Mouse (Mus musculus) embryonic facial prominence, embryonic 11.5 days (tissue): ENCODE results near the gene Dydc2. TPM values are rescaled to one million over a fixed set of nuclear protein-coding genes. Genes with fewer than 3 reads are reported as not detected.

Source experiments
- ATAC-seq: fragments of 200-750 bp; cut with Nextera tagmentation; replicated peaks from 2 replicates; pipeline ENCODE4 v1.8.0; 2017; ENCODE audit warnings: low read depth; ENCODE audit not compliant: insufficient number of reproducible peaks, low FRiP score, low TSS enrichment
- DNase-seq: peaks from one replicate; pipeline ENCODE4 v3.0.0-alpha.2; 2015; ENCODE audit warnings: low spot score
- H3K27ac ChIP-seq: fragments of 300-500 bp; sonication (generic); replicated peaks from 2 replicates; pipeline ENCODE4 v1.5.1; 2014; ENCODE audit warnings: mild to moderate bottlenecking, low read depth, low read length, control low read depth
- H3K27me3 ChIP-seq: fragments of 300-500 bp; sonication (generic); 2 replicates; pipeline ENCODE4 v1.6.1; 2014; ENCODE audit warnings: mild to moderate bottlenecking, low read length, moderate library complexity, mixed read lengths; ENCODE audit not compliant: control insufficient read depth, insufficient read depth
- H3K36me3 ChIP-seq: fragments of 300-500 bp; sonication (generic); replicated peaks from 2 replicates; pipeline ENCODE4 v1.6.1; 2014; ENCODE audit warnings: low read depth, mild to moderate bottlenecking, low read length, moderate library complexity, mixed read lengths; ENCODE audit not compliant: control insufficient read depth, insufficient read depth
- H3K4me1 ChIP-seq: fragments of 300-500 bp; sonication (generic); 2 replicates; pipeline ENCODE4 v1.6.1; 2014; ENCODE audit warnings: low read length, mixed read lengths; ENCODE audit not compliant: control insufficient read depth, insufficient read depth
- H3K4me2 ChIP-seq: fragments of 300-500 bp; sonication (generic); 2 replicates; pipeline ENCODE4 v1.6.1; 2014; ENCODE audit warnings: low read depth, mild to moderate bottlenecking, control low read depth, low read length, moderate library complexity
- H3K4me3 ChIP-seq: fragments of 300-500 bp; sonication (generic); 2 replicates; pipeline ENCODE4 v1.5.1; 2014; ENCODE audit warnings: low read depth, low read length, control low read depth
- H3K9ac ChIP-seq: fragments of 300-500 bp; sonication (generic); replicated peaks from 2 replicates; pipeline ENCODE4 v1.6.1; 2014; ENCODE audit warnings: mild to moderate bottlenecking, control low read depth, low read length
- H3K9me3 ChIP-seq: fragments of 300-500 bp; sonication (generic); replicated peaks from 2 replicates; pipeline ENCODE4 v1.6.1; 2016; ENCODE audit warnings: mild to moderate bottlenecking, low read length, inconsistent platforms, mixed read lengths; ENCODE audit not compliant: control insufficient read depth
- WGBS: fragments of 180-500 bp; shearing (Covaris S2); extraction: QIAGEN DNeasy Blood & Tissue Kit; methylation state at CpG from one replicate; pipeline ENCODE4 v1.1.7; 2014; 5-methylcytosine and 5-hydroxymethylcytosine counted together
- polyA plus RNA-seq: library from polyadenylated mRNA; unstranded; fragments of >200 nt; fragmentation: Nextera tagmentation; extraction: Ambion mirVana; gene quantifications from 2 replicates; pipeline ENCODE4 v1.2.1, GENCODE M21; 2014

Dydc2 gene
- polyA plus RNA-seq, 1 experiment from 2014 or later = not detected

- DNase-seq (no peak), ATAC-seq (no peak)
- no peaks in the 10 kb centered on the region for H3K9me3 ChIP-seq
- H3K27ac ChIP-seq = no peak overlapping the region
- H3K36me3 ChIP-seq = no peaks in the 10 kb centered on the region
- H3K27me3 ChIP-seq = no peaks in the 10 kb centered on the region
- H3K4me1 ChIP-seq = no peaks in the 10 kb centered on the region
- no peak overlapping the region for H3K9ac ChIP-seq
- H3K4me3 ChIP-seq = no peak overlapping the region
- WGBS = 95% methylated on average over 1 of the region's 1 CpGs
- no peak overlapping the region for H3K4me2 ChIP-seq
Measured at GRCm38 (mm10) chr14:41098726-41099125, 29.7 kb upstream of the Dydc2 start.

GRCm38 (mm10) chr14:41096296-41096860, 27.4 kb upstream of the Dydc2 start:
- no peak overlapping the region for H3K9ac ChIP-seq
- H3K36me3 ChIP-seq = no peaks in the 10 kb centered on the region
- H3K9me3 ChIP-seq = no peaks in the 10 kb centered on the region
- H3K4me2 ChIP-seq = no peak overlapping the region
- H3K4me3 ChIP-seq = no peak overlapping the region
- no peak for DNase-seq
- no peak overlapping the region for H3K27ac ChIP-seq
- ATAC-seq = no peak
- 84% methylated on average over 3 of the region's 3 CpGs for WGBS
- no peaks in the 10 kb centered on the region for H3K27me3 ChIP-seq
- H3K4me1 ChIP-seq = no peaks in the 10 kb centered on the region

- Histone ChIP-seq H3K9me3 (no peaks in the 10 kb centered on the region), H3K9ac (no peak overlapping the region), H3K36me3 (no peaks in the 10 kb centered on the region), H3K4me2 (no peak overlapping the region), H3K4me1 (no peaks in the 10 kb centered on the region), H3K4me3 (no peak overlapping the region), H3K27ac (no peak overlapping the region), H3K27me3 (no peaks in the 10 kb centered on the region)
- WGBS = 54% methylated on average over 1 of the region's 1 CpGs
- DNase-seq = peak; percentile 10
- no peak for ATAC-seq
Measured at GRCm38 (mm10) chr14:41094114-41094513, 25.1 kb upstream of the Dydc2 start.

GRCm38 (mm10) chr14:41090777-41091176, 21.8 kb upstream of the Dydc2 start:
- DNase-seq (peak; percentile 48), ATAC-seq (no peak)
- H3K4me1 ChIP-seq = no peaks in the 10 kb centered on the region
- no peak overlapping the region for H3K27ac ChIP-seq
- H3K27me3 ChIP-seq = no peaks in the 10 kb centered on the region
- H3K4me3 ChIP-seq = no peak overlapping the region
- H3K9ac ChIP-seq = no peak overlapping the region
- WGBS = 45% methylated on average over 8 of the region's 8 CpGs
- H3K4me2 ChIP-seq = no peak overlapping the region
- no peaks in the 10 kb centered on the region for H3K36me3 ChIP-seq
- H3K9me3 ChIP-seq = no peaks in the 10 kb centered on the region

- Histone ChIP-seq H3K4me2 (no peak overlapping the region), H3K27ac (no peak overlapping the region), H3K27me3 (no peaks in the 10 kb centered on the region), H3K36me3 (no peaks in the 10 kb centered on the region), H3K4me1 (no peaks in the 10 kb centered on the region), H3K4me3 (no peak overlapping the region), H3K9ac (no peak overlapping the region), H3K9me3 (no peaks in the 10 kb centered on the region)
- ATAC-seq (no peak), DNase-seq (peak; percentile 9)
- WGBS = 79% methylated on average over 1 of the region's 1 CpGs
Measured at GRCm38 (mm10) chr14:41087509-41087908, 18.5 kb upstream of the Dydc2 start.

- no peak for DNase-seq
- Histone ChIP-seq H3K4me1 (no peaks in the 10 kb centered on the region), H3K27me3 (no peaks in the 10 kb centered on the region), H3K9me3 (no peaks in the 10 kb centered on the region), H3K4me3 (no peak overlapping the region), H3K9ac (no peak overlapping the region), H3K27ac (no peak overlapping the region), H3K36me3 (no peaks in the 10 kb centered on the region), H3K4me2 (no peak overlapping the region)
- no peak for ATAC-seq
- WGBS = 89% methylated on average over 2 of the region's 2 CpGs
Measured at GRCm38 (mm10) chr14:41082408-41082807, 13.4 kb upstream of the Dydc2 start.

GRCm38 (mm10) chr14:41072944-41073275, 3.9 kb upstream of the Dydc2 start:
- Histone ChIP-seq H3K4me2 (peak overlapping the region; percentile 60), H3K36me3 (no peaks in the 10 kb centered on the region), H3K4me3 (peak overlapping the region; percentile 28), H3K9ac (no peak overlapping the region), H3K9me3 (no peaks in the 10 kb centered on the region), H3K27me3 (no peaks in the 10 kb centered on the region), H3K4me1 (no peaks in the 10 kb centered on the region), H3K27ac (no peak overlapping the region)
- no peak for DNase-seq
- 4% methylated on average over 8 of the region's 8 CpGs for WGBS
- no peak for ATAC-seq

GRCm38 (mm10) chr14:41072229-41072943, 3.4 kb upstream of the Dydc2 start, which contains the start of gene Dydc1:
Dydc1 (plus strand) TSS chr14:41072911.
- ATAC-seq (peak; percentile 93), DNase-seq (peak; percentile 79)
- no peak within 1 kb of the TSS for H3K9ac ChIP-seq
- no peaks in the 10 kb centered on the region for H3K27me3 ChIP-seq
- no peak within 1 kb of the TSS for H3K27ac ChIP-seq
- H3K9me3 ChIP-seq = no peaks in the 10 kb centered on the region
- peak within 1 kb of the TSS; percentile 60 for H3K4me2 ChIP-seq
- H3K36me3 ChIP-seq = no peaks in the 10 kb centered on the region
- peak within 1 kb of the TSS; percentile 28 for H3K4me3 ChIP-seq
- no peaks in the 10 kb centered on the region for H3K4me1 ChIP-seq
- WGBS = 13% methylated on average over 23 of the region's 23 CpGs
